In the genomic region with DNA sequence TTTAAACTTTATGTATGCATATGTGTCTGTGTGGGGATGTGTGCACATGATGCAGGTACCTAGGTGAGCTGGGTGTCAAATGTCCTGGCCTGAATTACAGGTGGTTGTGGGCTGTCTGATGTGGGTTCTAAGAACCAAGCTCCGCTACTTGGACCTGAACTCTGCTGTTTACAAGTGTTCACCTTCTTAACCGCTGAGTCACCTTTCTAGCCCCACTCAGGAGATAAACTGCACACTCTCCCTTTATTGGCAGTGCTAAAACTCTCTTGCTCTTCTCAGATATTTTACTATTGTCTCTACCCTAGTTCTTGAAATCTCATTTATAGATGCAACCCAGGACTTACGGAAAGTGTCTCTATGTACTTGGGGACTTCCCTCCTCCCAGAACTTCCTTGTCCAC, we compare ENCODE assay signal across 21 mouse cellular contexts.
"Had no signal": no experiment of that assay in that cellular context is flagged by ENCODE, and none has a peak within 500 bp of the region (broad histone marks: within the 10 kb centered on the region; RNA-seq: fewer than 3 reads in every experiment).

No protein-coding gene starts in this region.

- H3K9ac ChIP-seq: lung, embryonic 15.5 days; midbrain, embryonic 13.5 days; neural tube, embryonic 13.5 days had no signal

- H3K4me3 ChIP-seq: layer of hippocampus, adult 2 months; lung, embryonic 15.5 days; midbrain, embryonic 13.5 days; myocyte; neural tube, embryonic 13.5 days had no signal

- H3K4me1 ChIP-seq: lung, embryonic 15.5 days; midbrain, embryonic 13.5 days had no signal

- H3K4me2 ChIP-seq: lung, embryonic 15.5 days; midbrain, embryonic 13.5 days; neural tube, embryonic 13.5 days had no signal

- ATAC-seq: inflammation-experienced regulatory T-cells, adult 6 months; intestine, embryonic 16.5 days; midbrain, embryonic 13.5 days; midbrain, embryonic 16.5 days had no signal

- H3K9me3 ChIP-seq: lung, embryonic 15.5 days; midbrain, embryonic 13.5 days; neural tube, embryonic 13.5 days had no signal

- H3K27me3 ChIP-seq: lung, embryonic 15.5 days; midbrain, embryonic 13.5 days; neural tube, embryonic 13.5 days had no signal

- H3K27ac ChIP-seq: kidney, postnatal 0 days; layer of hippocampus, adult 2 months; lung, embryonic 15.5 days; midbrain, embryonic 13.5 days; neural tube, embryonic 13.5 days had no signal

- H3K36me3 ChIP-seq: lung, embryonic 15.5 days had no signal

- DNase-seq: kidney, adult 2 months; kidney, postnatal 25 days; layer of hippocampus, adult 9-11 months; lung, adult 18-20 months; lung, postnatal 10 days; lung, postnatal 36 days; retina, postnatal 1 day; right cerebral cortex, postnatal 25 days; spleen, adult 18-20 months; thymus, adult 18-20 months; thymus, postnatal 14 days; thymus, postnatal 4 days had no signal
